Mouse (Mus musculus) CH12.LX (cell line): ENCODE measurements around the gene Adap1. TPM values are rescaled to one million over a fixed set of nuclear protein-coding genes. Genes with fewer than 3 reads are reported as not detected.

Source experiments
- DNase-seq: peaks from one replicate; pipeline ENCODE4 v3.0.0-alpha.2; 2013; ENCODE audit errors: extremely low read depth
- H3K27ac ChIP-seq: 2 replicates; pipeline ENCODE4 v1.5.1; 2012; ENCODE audit warnings: low read depth, mild to moderate bottlenecking, control low read depth, moderate library complexity; ENCODE audit not compliant: insufficient read depth
- H3K27me3 ChIP-seq: replicated peaks from 2 replicates; pipeline ENCODE3; 2012; ENCODE audit warnings: inconsistent platforms
- H3K36me3 ChIP-seq, 2 experiments: replicated peaks in 1 of 2; 2 replicates each; pipeline versions ENCODE3 to v1.6.1; 2012; ENCODE audit warnings: inconsistent platforms in 1 of 2, low read length in 1 of 2, mild to moderate bottlenecking in 1 of 2, mixed read lengths in 1 of 2, moderate library complexity in 1 of 2; ENCODE audit not compliant: control insufficient read depth in 1 of 2, insufficient read depth in 1 of 2
- H3K4me1 ChIP-seq, 2 experiments: 2 replicates each; pipeline ENCODE4 v1.6.1; 2012; ENCODE audit warnings: inconsistent platforms in 1 of 2, moderate library complexity in 1 of 2; ENCODE audit not compliant: insufficient read depth in 2 of 2, control insufficient read depth in 1 of 2
- H3K4me2 ChIP-seq: 2 replicates; pipeline ENCODE4 v1.6.1; 2012; ENCODE audit warnings: low read depth, mild to moderate bottlenecking, control low read depth; ENCODE audit not compliant: poor library complexity, insufficient read depth, severe bottlenecking
- H3K4me3 ChIP-seq, 3 experiments: fragments of 150-350 bp in 1 of 3; sonication (generic) in 1 of 3; replicated peaks in 1 of 3; 2 replicates each; pipeline versions ENCODE3 to v1.5.1; 2011 to 2012; ENCODE audit warnings: low read depth in 2 of 3, low read length in 2 of 3, mild to moderate bottlenecking in 2 of 3, moderate library complexity in 2 of 3, control low read depth in 1 of 3, improper control_type of control experiment in 1 of 3, inconsistent platforms in 1 of 3, mixed read lengths in 1 of 3; ENCODE audit not compliant: poor library complexity in 1 of 3
- H3K79me2 ChIP-seq: replicated peaks from 2 replicates; pipeline ENCODE4 v1.6.1; 2012; ENCODE audit warnings: mild to moderate bottlenecking, moderate library complexity; ENCODE audit not compliant: control insufficient read depth, poor library complexity, insufficient read depth, severe bottlenecking; ENCODE audit errors: extremely low read depth
- H3K9ac ChIP-seq: 2 replicates; pipeline ENCODE4 v1.6.1; 2012; ENCODE audit warnings: low read depth, mild to moderate bottlenecking, control low read depth, moderate library complexity; ENCODE audit not compliant: insufficient read depth
- H3K9me3 ChIP-seq: replicated peaks from 2 replicates; pipeline ENCODE3; 2012; ENCODE audit warnings: low read length, inconsistent platforms, mixed read lengths
- EP300 ChIP-seq: IDR thresholded peaks from 2 replicates; pipeline ENCODE4 v1.6.1; 2011; ENCODE audit warnings: low read length, improper control_type of control experiment
- JUN ChIP-seq: IDR thresholded peaks from 2 replicates; pipeline ENCODE4 v1.6.1; 2011; ENCODE audit warnings: low read depth, mild to moderate bottlenecking, low read length, improper control_type of control experiment, moderate library complexity; ENCODE audit not compliant: insufficient read depth
- POLR2AphosphoS2 ChIP-seq: IDR thresholded peaks from 2 replicates; pipeline ENCODE4 v1.6.1; 2011; ENCODE audit warnings: low read depth, low read length, improper control_type of control experiment
- RAD21 ChIP-seq: IDR thresholded peaks from 2 replicates; pipeline ENCODE4 v1.6.1; 2011; ENCODE audit warnings: low read depth, mild to moderate bottlenecking, low read length, improper control_type of control experiment, moderate library complexity
- UBTF ChIP-seq: IDR thresholded peaks from 2 replicates; pipeline ENCODE4 v1.6.1; 2012; ENCODE audit warnings: low read depth, mild to moderate bottlenecking, inconsistent platforms, low read length, improper control_type of control experiment, moderate library complexity
- ZC3H11A ChIP-seq: IDR thresholded peaks from 2 replicates; pipeline ENCODE4 v1.6.1; 2012; ENCODE audit warnings: low read depth, mild to moderate bottlenecking, inconsistent platforms, low read length, improper control_type of control experiment
- dilution Hi-C: fragments of 300-500 bp; cut with MboI; formaldehyde crosslinking; loops from 2 replicates; pipeline ENCODE4 v1.14.3; 2020; ENCODE audit warnings: low sequenced_read_pairs; ENCODE audit not compliant: extremely low pct_unique_long_range_greater_than_20kb, extremely low pct_ligation_motif_present
- in situ Hi-C: fragments of 300-500 bp; cut with MboI; formaldehyde crosslinking; loops from 3 replicates; pipeline ENCODE4 v1.14.3; 2019; ENCODE audit warnings: low sequenced_read_pairs, low pct_ligation_motif_present, low pct_unique_long_range_greater_than_20kb, mixed read lengths
- polyA plus RNA-seq: library from polyadenylated mRNA; unstranded; fragments of >175 nt; gene quantifications from 2 replicates; pipeline ENCODE4 v1.2.1, GENCODE M21; 2012; ENCODE audit warnings: low read depth; ENCODE audit not compliant: insufficient read length
- total RNA-seq, 2 experiments: library from RNA; depleted of rRNA; stranded (reverse); fragments of 300-350 nt in 1 of 2; fragments of >200 nt in 1 of 2; gene quantifications; 2 replicates each; pipeline ENCODE4 v1.2.3; 2012 to 2014

Adap1 gene
- total and polyA plus RNA-seq, 3 experiments, result 53.9 to 73.2 (median 70.7) TPM

DNA sequence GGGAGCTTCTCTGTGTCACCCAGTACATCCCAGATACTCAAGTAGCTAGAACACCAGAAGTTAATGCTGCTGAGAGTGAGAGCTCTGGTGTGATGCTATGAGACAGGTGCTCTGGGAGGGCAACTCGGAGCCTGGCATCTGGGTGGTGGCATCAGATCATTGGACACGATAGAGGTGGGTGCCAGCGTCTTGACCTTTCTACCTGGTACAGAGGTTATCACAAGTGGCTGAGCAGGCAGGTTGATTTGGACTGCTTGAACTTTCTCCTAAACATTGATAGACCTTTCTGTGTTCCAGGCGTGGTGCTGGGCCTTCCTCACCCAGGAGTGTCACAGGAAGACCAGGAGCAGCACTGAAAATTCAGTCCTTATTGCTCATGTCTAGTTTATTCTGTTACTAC lies 98.2 kb downstream of the Adap1 start:
- in situ Hi-C loops (no loop called here), dilution Hi-C loops (no loop called here)
- DNase-seq, result no peak

GRCm38 (mm10) chr5:139223331-139223730 lies 102.1 kb downstream of the Adap1 start:
- DNase-seq, result no peak
- no peak for TF ChIP-seq EP300
- no peak overlapping the region for H3K4me3 ChIP-seq
- no peaks in the 10 kb centered on the region for H3K79me2 ChIP-seq
- H3K27ac ChIP-seq, result no peak overlapping the region
- H3K4me1 ChIP-seq, result no peaks in the 10 kb centered on the region
- no peaks in the 10 kb centered on the region for H3K27me3 ChIP-seq
- no peaks in the 10 kb centered on the region for H3K9me3 ChIP-seq
- H3K9ac ChIP-seq, result no peak overlapping the region
- H3K4me2 ChIP-seq, result no peak overlapping the region
- dilution Hi-C loops, result no loop called here
- in situ Hi-C loops, result no loop called here
- peaks cover 40 to 79% of the 10 kb centered on the region in 2 experiments for H3K36me3 ChIP-seq

More for the DNA sequence above, 98.2 kb downstream of the Adap1 start:
- Histone ChIP-seq H3K4me2 (no peak overlapping the region), H3K27ac (no peak overlapping the region), H3K27me3 (no peaks in the 10 kb centered on the region), H3K4me3 (no peak overlapping the region), H3K4me1 (peaks cover 4 to 20% of the 10 kb centered on the region in 2 experiments), H3K9ac (no peak overlapping the region), H3K79me2 (no peaks in the 10 kb centered on the region), H3K36me3 (peaks cover 45 to 72% of the 10 kb centered on the region in 2 experiments), H3K9me3 (no peaks in the 10 kb centered on the region)
- no peak for TF ChIP-seq JUN
- TF ChIP-seq RAD21, result no peak
- no peak for TF ChIP-seq ZC3H11A
- TF ChIP-seq UBTF, result no peak
- TF ChIP-seq POLR2AphosphoS2, result no peak

Other genes with a start within 250 kb of the Adap1 start
- not detected in 2 replicates for gene Prkar1b, start 175.6 kb downstream of the Adap1 start, total RNA-seq (2012; rRNA removed)
- not detected in 2 replicates for gene Prkar1b, start 175.6 kb downstream of the Adap1 start, total RNA-seq (2014; rRNA removed)
- not detected in 2 replicates for gene Prkar1b, start 175.6 kb downstream of the Adap1 start, polyA plus RNA-seq
- gene Dnaaf5, start 175.4 kb downstream of the Adap1 start, total RNA-seq (2012; rRNA removed), result 17.6 and 21.7 TPM in 2 replicates
- 13.8 and 17.9 TPM in 2 replicates for gene Dnaaf5, start 175.4 kb downstream of the Adap1 start, total RNA-seq (2014; rRNA removed)
- gene Dnaaf5, start 175.4 kb downstream of the Adap1 start, polyA plus RNA-seq, result 22.9 and 25.2 TPM in 2 replicates
- gene Sun1, start 125.0 kb downstream of the Adap1 start, total RNA-seq (2012; rRNA removed), result 16.7 and 18.5 TPM in 2 replicates
- gene Sun1, start 125.0 kb downstream of the Adap1 start, total RNA-seq (2014; rRNA removed), result 12.2 and 12.9 TPM in 2 replicates
- 8.7 and 10.1 TPM in 2 replicates for gene Sun1, start 125.0 kb downstream of the Adap1 start, polyA plus RNA-seq
- 91.4 and 93.9 TPM in 2 replicates for gene Get4, start 73.3 kb downstream of the Adap1 start, total RNA-seq (2012; rRNA removed)
- gene Get4, start 73.3 kb downstream of the Adap1 start, total RNA-seq (2014; rRNA removed), result 96.4 and 103 TPM in 2 replicates
- gene Get4, start 73.3 kb downstream of the Adap1 start, polyA plus RNA-seq, result 140 and 164 TPM in 2 replicates
- 30.1 and 38.8 TPM in 2 replicates for gene Cox19, start 25.8 kb upstream of the Adap1 start, total RNA-seq (2012; rRNA removed)
- gene Cox19, start 25.8 kb upstream of the Adap1 start, total RNA-seq (2014; rRNA removed), result 32.1 and 32.3 TPM in 2 replicates
- 70.1 and 74.0 TPM in 2 replicates for gene Cox19, start 25.8 kb upstream of the Adap1 start, polyA plus RNA-seq
- not detected in 2 replicates for gene Cyp2w1, start 27.0 kb upstream of the Adap1 start, total RNA-seq (2012; rRNA removed)
- not detected in 2 replicates for gene Cyp2w1, start 27.0 kb upstream of the Adap1 start, total RNA-seq (2014; rRNA removed)
- gene Cyp2w1, start 27.0 kb upstream of the Adap1 start, polyA plus RNA-seq, result not detected in 2 replicates
- 0.08 and 0.13 TPM in 2 replicates for gene Gpr146, start 52.1 kb upstream of the Adap1 start, total RNA-seq (2012; rRNA removed)
- gene Gpr146, start 52.1 kb upstream of the Adap1 start, total RNA-seq (2014; rRNA removed), result not detected in 2 replicates
- gene Gpr146, start 52.1 kb upstream of the Adap1 start, polyA plus RNA-seq, result not detected in 2 replicates
- 0.17 TPM in 1 of 2 replicates, not detected in the other for gene C130050O18Rik, start 79.7 kb upstream of the Adap1 start, total RNA-seq (2012; rRNA removed)
- 0.15 TPM in 1 of 2 replicates, not detected in the other for gene C130050O18Rik, start 79.7 kb upstream of the Adap1 start, total RNA-seq (2014; rRNA removed)
- 0.53 and 0.54 TPM in 2 replicates for gene C130050O18Rik, start 79.7 kb upstream of the Adap1 start, polyA plus RNA-seq
- gene Gper1, start 97.5 kb upstream of the Adap1 start, total RNA-seq (2012; rRNA removed), result 0.08 and 0.13 TPM in 2 replicates
- not detected in 2 replicates for gene Gper1, start 97.5 kb upstream of the Adap1 start, total RNA-seq (2014; rRNA removed)
- gene Gper1, start 97.5 kb upstream of the Adap1 start, polyA plus RNA-seq, result not detected in 2 replicates
- gene 3110082I17Rik, start 134.9 kb upstream of the Adap1 start, total RNA-seq (2012; rRNA removed), result 46.9 and 58.7 TPM in 2 replicates
- gene 3110082I17Rik, start 134.9 kb upstream of the Adap1 start, total RNA-seq (2014; rRNA removed), result 37.5 and 41.2 TPM in 2 replicates
- 100.0 and 122 TPM in 2 replicates for gene 3110082I17Rik, start 134.9 kb upstream of the Adap1 start, polyA plus RNA-seq
- gene Zfand2a, start 158.9 kb upstream of the Adap1 start, total RNA-seq (2012; rRNA removed), result 5.8 and 9.8 TPM in 2 replicates
- 9.2 and 10.0 TPM in 2 replicates for gene Zfand2a, start 158.9 kb upstream of the Adap1 start, total RNA-seq (2014; rRNA removed)
- 10.6 and 13.4 TPM in 2 replicates for gene Zfand2a, start 158.9 kb upstream of the Adap1 start, polyA plus RNA-seq
- gene Uncx, start 217.9 kb upstream of the Adap1 start, total RNA-seq (2012; rRNA removed), result not detected in 2 replicates
- not detected in 2 replicates for gene Uncx, start 217.9 kb upstream of the Adap1 start, total RNA-seq (2014; rRNA removed)
- not detected in 2 replicates for gene Uncx, start 217.9 kb upstream of the Adap1 start, polyA plus RNA-seq